Comparison of ENCODE assay signal across 10 mouse cellular contexts in genomic region chr11:93005991-93006390, GRCm38 (mm10).
"Had no signal": no experiment of that assay in that cellular context is flagged by ENCODE, and none has a peak within 500 bp of the region (broad histone marks: within the 10 kb centered on the region; RNA-seq: fewer than 3 reads in every experiment).

No protein-coding gene starts in this region.

- H3K36me3 ChIP-seq: limb, embryonic 12.5 days; midbrain, embryonic 13.5 days; stomach, embryonic 15.5 days had no signal

- H3K27me3 ChIP-seq: limb, embryonic 12.5 days; midbrain, embryonic 13.5 days; stomach, embryonic 15.5 days had no signal

- H3K4me3 ChIP-seq: limb, embryonic 12.5 days; midbrain, embryonic 13.5 days; stomach, embryonic 15.5 days had no signal

- DNase-seq: kidney, adult 8-10 months; kidney, postnatal 25 days; liver; lung, adult 18-20 months; thymus, adult 2 months; thymus, postnatal 25 days had no signal

- H3K4me1 ChIP-seq: limb, embryonic 12.5 days; midbrain, embryonic 13.5 days; stomach, embryonic 15.5 days had no signal

- H3K27ac ChIP-seq: limb, embryonic 12.5 days; liver, embryonic 14.5 days; midbrain, embryonic 13.5 days; stomach, embryonic 15.5 days had no signal
